Comparison of ENCODE assay signal across 25 mouse cellular contexts in the genomic region with DNA sequence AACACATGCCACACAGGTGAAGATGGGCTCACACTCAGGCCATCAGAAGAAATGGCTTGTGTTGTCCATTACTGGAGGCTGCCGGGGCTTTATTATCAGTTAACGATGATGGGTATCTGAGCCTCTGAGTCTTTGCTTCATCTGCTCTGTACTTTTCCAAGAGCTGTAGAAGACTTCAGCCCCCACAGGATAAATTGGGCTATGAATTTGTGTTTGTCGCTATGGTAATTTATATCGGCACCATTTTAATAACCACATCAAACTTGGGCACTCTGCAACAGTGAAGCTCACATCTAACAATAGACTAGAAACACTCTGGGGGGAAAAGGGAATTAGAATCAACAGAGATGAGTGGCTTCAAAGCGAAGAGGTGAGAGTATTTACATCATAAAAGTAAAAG.
"Had no signal": no experiment of that assay in that cellular context is flagged by ENCODE, and none has a peak within 500 bp of the region (broad histone marks: within the 10 kb centered on the region; RNA-seq: fewer than 3 reads in every experiment).

No protein-coding gene starts in this region.

- H3K36me3 ChIP-seq: heart, embryonic 13.5 days; heart, embryonic 15.5 days; hindbrain, embryonic 10.5 days; hindbrain, embryonic 12.5 days; hindbrain, embryonic 15.5 days; kidney, embryonic 15.5 days; limb, embryonic 13.5 days; limb, embryonic 15.5 days; liver, embryonic 12.5 days had no signal

- H3K9me3 ChIP-seq: heart, embryonic 15.5 days; hindbrain, embryonic 12.5 days; hindbrain, embryonic 15.5 days; kidney, embryonic 15.5 days; limb, embryonic 13.5 days; limb, embryonic 15.5 days had no signal

- H3K4me3 ChIP-seq: gastrocnemius, adult 2 months; heart, adult 2 months; heart, embryonic 13.5 days; heart, embryonic 15.5 days; hindbrain, embryonic 10.5 days; hindbrain, embryonic 12.5 days; hindbrain, embryonic 15.5 days; kidney, embryonic 15.5 days; limb, embryonic 13.5 days; limb, embryonic 15.5 days; liver, embryonic 12.5 days had no signal

- ATAC-seq: hindbrain, postnatal 0 days; intestine, embryonic 16.5 days; liver, embryonic 12.5 days had no signal

- H3K27me3 ChIP-seq: heart, embryonic 13.5 days; heart, embryonic 15.5 days; hindbrain, embryonic 12.5 days; hindbrain, embryonic 15.5 days; kidney, embryonic 15.5 days; limb, embryonic 13.5 days; limb, embryonic 15.5 days; liver, embryonic 12.5 days had no signal

- H3K4me1 ChIP-seq: heart, embryonic 13.5 days; heart, embryonic 15.5 days; hindbrain, embryonic 10.5 days; hindbrain, embryonic 12.5 days; hindbrain, embryonic 15.5 days; limb, embryonic 13.5 days; limb, embryonic 15.5 days; liver, embryonic 12.5 days had no signal

- DNase-seq: gastrocnemius, adult 2 months; gastrocnemius, postnatal 10 days; gastrocnemius, postnatal 25 days; heart, adult 2 months; heart, postnatal 4 days; kidney, adult 11 months; kidney, adult 2 months; kidney, adult 9 months; kidney, postnatal 14 days; kidney, postnatal 36 days; lung, adult 18-20 months had no signal

- H3K4me2 ChIP-seq: heart, embryonic 11.5 days; heart, embryonic 13.5 days; heart, embryonic 15.5 days; hindbrain, embryonic 12.5 days; hindbrain, embryonic 15.5 days; kidney, embryonic 15.5 days; limb, embryonic 13.5 days; limb, embryonic 15.5 days; liver, embryonic 12.5 days had no signal

- H3K9ac ChIP-seq: heart, embryonic 13.5 days; heart, embryonic 15.5 days; hindbrain, embryonic 12.5 days; hindbrain, embryonic 15.5 days; kidney, embryonic 15.5 days; limb, embryonic 13.5 days; limb, embryonic 15.5 days; liver, embryonic 12.5 days; liver, embryonic 14.5 days had no signal

- H3K27ac ChIP-seq: gastrocnemius, adult 2 months; heart, adult 2 months; heart, embryonic 13.5 days; heart, embryonic 15.5 days; hindbrain, embryonic 10.5 days; hindbrain, embryonic 12.5 days; hindbrain, embryonic 15.5 days; hindbrain, postnatal 0 days; kidney, embryonic 15.5 days; kidney, postnatal 0 days; limb, embryonic 13.5 days; limb, embryonic 15.5 days; liver, embryonic 12.5 days; liver, embryonic 14.5 days had no signal
